Mouse (Mus musculus): ENCODE data around the gene Tfeb. TPM values are rescaled to one million over a fixed set of nuclear protein-coding genes. Genes with fewer than 3 reads are reported as not detected.

Gene Tfeb
- total RNA-seq, 2 experiments from 2014 or later, result 6.7 to 9.4 TPM

DNA sequence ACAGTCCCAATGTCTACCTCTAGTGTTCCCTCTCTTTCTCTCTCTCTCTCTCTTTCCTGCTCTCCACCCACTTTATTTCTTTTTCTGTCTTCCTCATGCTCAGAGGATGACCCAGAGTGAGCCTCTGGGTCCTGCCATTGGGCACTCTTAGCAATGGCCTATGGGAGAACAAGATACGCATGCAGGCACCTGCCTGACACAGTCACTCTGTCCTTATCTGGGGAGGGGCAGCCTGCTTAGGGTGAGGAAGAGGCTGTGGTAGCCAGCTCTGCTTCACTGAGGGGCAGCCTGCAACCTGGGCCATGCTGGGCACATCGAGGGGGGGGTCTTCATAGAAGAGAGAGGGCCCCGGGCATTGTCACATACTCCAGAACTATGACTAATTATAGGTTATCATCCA is 12.8 kb downstream of the Tfeb start:
- no peak for ATAC-seq (replicated peaks; ENCODE audit: low FRiP score, poor library complexity, severe bottlenecking)

DNA sequence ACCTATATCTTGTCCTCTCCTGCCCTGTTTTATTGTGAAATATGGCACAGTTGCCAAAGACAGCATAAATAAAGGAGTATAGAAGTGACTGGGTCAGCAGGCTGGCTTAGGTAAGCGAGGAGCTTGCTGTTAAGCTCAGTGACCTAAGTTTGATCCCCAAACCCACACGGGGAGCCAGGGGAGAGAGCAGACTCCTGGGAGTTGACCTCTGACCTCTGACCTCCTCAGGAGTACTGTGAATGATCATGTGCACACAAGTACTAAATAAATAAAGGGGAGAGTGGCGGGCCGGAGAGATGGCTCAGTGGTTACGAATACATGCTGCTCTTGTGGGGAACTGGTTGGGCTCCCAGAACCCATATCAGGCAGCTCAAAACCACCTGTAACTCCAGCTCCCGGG is 13.3 kb downstream of the Tfeb start:
- no peak for ATAC-seq (replicated peaks; ENCODE audit: low FRiP score, poor library complexity, severe bottlenecking)

- ATAC-seq (replicated peaks; ENCODE audit: low FRiP score, poor library complexity, severe bottlenecking), result no peak
These were observed 15.0 kb downstream of the Tfeb start for GRCm38 (mm10) chr17:47751811-47752210.

DNA sequence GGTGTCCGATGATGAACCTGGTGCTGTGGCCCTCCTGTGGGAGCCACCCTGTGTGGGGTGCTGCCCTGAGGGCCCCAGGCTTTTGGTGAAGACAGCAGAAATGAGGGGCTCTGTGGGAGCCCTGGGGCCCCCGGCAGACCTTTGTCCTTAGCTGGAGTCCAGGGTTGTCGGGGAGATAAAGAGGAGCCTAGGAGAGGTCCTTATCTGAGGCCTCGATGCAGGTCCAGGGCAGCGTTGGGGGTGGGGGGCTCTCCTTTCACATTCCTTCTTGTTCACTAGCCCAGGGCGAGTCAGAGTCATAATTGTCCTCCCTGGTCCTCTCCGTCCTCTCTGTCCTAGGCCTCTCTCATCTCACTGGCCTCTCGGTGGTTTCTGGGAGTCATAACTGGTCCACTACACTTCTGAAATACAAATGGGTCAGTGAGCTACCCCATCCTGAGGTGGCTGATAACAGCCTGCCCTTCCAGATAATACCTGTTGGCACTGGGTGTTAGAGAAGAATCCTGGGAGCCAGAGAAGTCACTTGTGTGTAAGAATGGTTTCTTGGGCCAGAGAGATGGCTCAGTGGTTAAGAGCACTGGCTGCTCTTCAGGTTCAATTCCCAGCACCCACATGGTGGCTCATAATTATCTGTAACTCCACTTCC is 16.4 kb downstream of the Tfeb start:
- ATAC-seq (replicated peaks; ENCODE audit: low FRiP score, poor library complexity, severe bottlenecking), result no peak

- no peak for ATAC-seq (replicated peaks; ENCODE audit: low FRiP score, poor library complexity, severe bottlenecking)
These were observed 17.4 kb downstream of the Tfeb start for GRCm38 (mm10) chr17:47754246-47754645.

GRCm38 (mm10) chr17:47756366-47756765 is 19.5 kb downstream of the Tfeb start:
- no peak for ATAC-seq (replicated peaks; ENCODE audit: low FRiP score, poor library complexity, severe bottlenecking)

DNA sequence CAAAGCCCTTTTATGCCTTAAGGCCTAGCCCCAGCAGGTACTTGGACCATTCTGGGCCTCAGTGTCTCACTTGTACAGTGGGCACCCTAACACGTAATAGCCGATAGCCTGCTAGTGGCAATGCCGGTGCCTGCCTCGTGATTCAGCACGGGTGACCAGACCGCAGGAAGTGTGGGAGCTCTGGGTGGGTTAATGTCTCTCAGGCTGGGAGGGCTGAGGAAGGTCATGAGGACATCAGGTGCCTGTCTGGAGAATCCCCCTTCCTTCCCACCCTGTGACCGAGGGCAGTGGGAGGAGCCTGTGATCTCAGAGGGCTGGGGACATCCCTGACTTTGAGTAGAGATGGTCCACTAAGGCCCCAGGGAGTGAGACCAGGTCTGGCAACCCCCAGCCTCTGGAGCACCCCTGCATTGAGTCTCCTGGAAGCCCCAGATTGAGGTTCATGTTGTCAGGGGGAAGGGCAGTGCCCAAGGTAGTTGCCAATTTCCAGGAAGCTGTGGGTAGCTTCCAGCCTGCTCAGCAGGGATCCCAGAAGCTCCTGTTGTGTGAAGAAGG is 20.3 kb downstream of the Tfeb start:
- no peak for ATAC-seq (replicated peaks; ENCODE audit: low FRiP score, poor library complexity, severe bottlenecking)

- ATAC-seq (replicated peaks; ENCODE audit: low FRiP score, poor library complexity, severe bottlenecking), result no peak
These were observed 23.0 kb downstream of the Tfeb start for GRCm38 (mm10) chr17:47759702-47760410.

DNA sequence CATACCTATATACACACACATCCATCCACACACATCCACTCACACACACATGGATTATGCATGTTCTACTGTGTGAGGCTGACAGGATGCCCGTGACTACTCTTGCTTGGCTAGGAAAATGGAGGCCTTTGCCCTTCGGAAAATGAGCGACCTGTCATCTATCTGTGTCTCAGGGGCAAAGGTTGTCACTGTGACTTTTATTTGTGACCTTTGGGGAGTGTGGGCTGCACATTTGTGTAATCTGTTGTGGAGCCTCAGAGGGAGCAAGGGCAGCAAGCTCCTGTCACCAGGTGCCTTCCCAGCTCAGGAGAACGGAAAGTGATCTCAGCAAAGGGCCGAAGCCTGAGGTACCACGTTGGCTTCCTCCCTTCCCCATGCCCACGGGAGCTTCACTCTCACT is 25.2 kb downstream of the Tfeb start:
- ATAC-seq (replicated peaks; ENCODE audit: low FRiP score, poor library complexity, severe bottlenecking), result no peak

GRCm38 (mm10) chr17:47762518-47763340 is 25.9 kb downstream of the Tfeb start:
- ATAC-seq (replicated peaks; ENCODE audit: low FRiP score, poor library complexity, severe bottlenecking), result no peak

GRCm38 (mm10) chr17:47765986-47766385 is 29.2 kb downstream of the Tfeb start:
- no peak for ATAC-seq (replicated peaks; ENCODE audit: low FRiP score, poor library complexity, severe bottlenecking)

- ATAC-seq (replicated peaks; ENCODE audit: low FRiP score, poor library complexity, severe bottlenecking), result no peak
These were observed 29.7 kb downstream of the Tfeb start for GRCm38 (mm10) chr17:47766407-47767043.

DNA sequence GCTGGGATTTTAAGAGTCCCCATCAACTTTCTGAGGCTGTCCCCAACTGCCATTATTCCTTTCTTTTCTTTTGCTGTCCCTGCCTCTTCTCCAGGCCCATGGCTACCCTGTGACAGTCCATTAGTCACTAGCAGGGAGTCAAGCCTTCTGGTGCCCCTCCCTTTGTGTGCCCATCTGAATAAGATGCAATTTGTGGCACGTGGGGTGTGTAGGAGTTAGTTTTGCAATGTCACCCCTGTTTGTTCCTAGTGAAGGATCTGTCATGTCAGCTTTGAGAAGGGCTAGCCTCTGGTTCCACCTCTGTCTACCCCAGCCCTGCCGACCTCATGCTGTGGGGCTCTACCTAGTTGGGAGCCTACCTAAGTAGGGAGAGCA is 30.2 kb downstream of the Tfeb start:
- no peak for ATAC-seq (replicated peaks; ENCODE audit: low FRiP score, poor library complexity, severe bottlenecking)

- no peak for ATAC-seq (replicated peaks; ENCODE audit: low FRiP score, poor library complexity, severe bottlenecking)
These were observed 30.8 kb downstream of the Tfeb start for GRCm38 (mm10) chr17:47767456-47768141.

GRCm38 (mm10) chr17:47768707-47769276 is 32.0 kb downstream of the Tfeb start:
- no peak for ATAC-seq (replicated peaks; ENCODE audit: low FRiP score, poor library complexity, severe bottlenecking)

GRCm38 (mm10) chr17:47769389-47770299 is 32.8 kb downstream of the Tfeb start:
- ATAC-seq (replicated peaks; ENCODE audit: low FRiP score, poor library complexity, severe bottlenecking), result no peak

GRCm38 (mm10) chr17:47773604-47774003 is 36.8 kb downstream of the Tfeb start:
- no peak for ATAC-seq (replicated peaks; ENCODE audit: low FRiP score, poor library complexity, severe bottlenecking)

DNA sequence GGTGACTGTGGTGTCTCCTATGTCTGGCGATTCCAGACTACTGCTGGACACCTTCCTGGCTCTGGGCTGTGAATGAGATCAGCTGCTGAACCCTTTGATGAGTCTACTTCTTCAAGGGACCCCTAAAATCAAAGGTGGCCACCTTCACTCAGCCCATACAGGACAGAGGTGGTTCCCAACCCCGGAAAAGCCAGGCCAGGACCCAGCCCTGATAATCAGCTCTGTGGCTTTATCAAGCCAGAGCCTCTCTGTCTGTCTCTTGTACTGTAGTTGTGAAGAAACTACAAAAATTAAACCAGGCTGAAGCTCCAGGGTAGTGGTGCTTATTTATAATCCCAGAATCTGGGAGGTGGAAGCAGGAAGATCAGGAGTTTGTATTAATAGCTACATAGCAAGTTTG is 40.3 kb downstream of the Tfeb start:
- no peak for ATAC-seq (replicated peaks; ENCODE audit: low FRiP score, poor library complexity, severe bottlenecking)

Data from erythroblast, adult 5-6 weeks (primary cell).